Mouse (Mus musculus) right cerebral cortex, postnatal 10 days (tissue): ENCODE results near the gene Cyp2d9.
"Not testable (repeated sequence)": the region's sequence is repeated elsewhere in the genome, so short reads cannot be mapped to it uniquely, and the experiment has no call there.

Experiments used
- DNase-seq, 2 experiments: peaks; one replicate each; pipeline ENCODE4 v3.0.0; 2021; ENCODE audit warnings: low spot score in 2 of 2

Gene Cyp2d9

DNA sequence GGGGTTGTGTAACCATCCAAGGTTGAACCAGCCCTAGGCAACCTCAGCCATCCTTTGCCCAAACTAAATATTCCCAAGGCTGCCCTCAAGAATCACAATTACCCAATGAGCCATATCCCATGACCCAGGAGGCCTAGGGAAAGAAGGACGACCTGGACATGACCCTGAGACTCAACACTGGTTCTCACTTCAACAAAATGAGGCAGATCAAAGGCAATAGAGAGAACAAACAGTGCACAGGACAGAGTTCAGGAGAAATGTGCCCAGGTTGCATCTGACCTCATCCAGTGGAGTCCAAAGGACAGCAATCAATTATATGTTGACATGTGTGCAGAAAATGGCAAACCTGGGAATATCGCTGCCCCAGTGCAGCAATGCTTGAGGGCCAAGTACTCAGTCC lies 16.8 kb downstream of the Cyp2d9 start:
- not testable (repeated sequence) for DNase-seq

GRCm38 (mm10) chr15:82452133-82452532 lies 18.9 kb downstream of the Cyp2d9 start:
- DNase-seq: not testable (repeated sequence)

DNA sequence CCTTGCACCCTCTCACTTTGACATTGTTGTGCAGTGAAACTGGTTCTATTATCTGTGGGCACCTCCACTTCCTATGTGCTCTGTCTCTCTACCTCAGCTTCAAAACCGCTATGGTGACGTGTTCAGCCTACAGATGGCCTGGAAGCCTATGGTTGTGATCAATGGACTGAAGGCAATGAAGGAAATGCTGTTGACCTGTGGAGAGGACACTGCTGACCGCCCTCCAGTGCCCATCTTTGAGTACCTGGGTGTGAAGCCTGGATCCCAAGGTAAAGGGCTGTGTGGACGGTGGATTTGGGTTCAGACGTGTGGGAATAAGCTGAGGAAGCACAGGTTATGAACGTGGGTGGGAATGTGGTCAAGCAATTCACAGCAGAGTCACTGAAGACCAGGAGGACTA lies 20.3 kb downstream of the Cyp2d9 start:
- DNase-seq: not testable (repeated sequence)

GRCm38 (mm10) chr15:82456086-82456790 lies 23.0 kb downstream of the Cyp2d9 start:
- not testable (repeated sequence) for DNase-seq

- no peak for DNase-seq
These were observed 24.1 kb downstream of the Cyp2d9 start for GRCm38 (mm10) chr15:82457064-82458021.

GRCm38 (mm10) chr15:82459266-82459665 lies 26.0 kb downstream of the Cyp2d9 start:
- not testable (repeated sequence) for DNase-seq

DNA sequence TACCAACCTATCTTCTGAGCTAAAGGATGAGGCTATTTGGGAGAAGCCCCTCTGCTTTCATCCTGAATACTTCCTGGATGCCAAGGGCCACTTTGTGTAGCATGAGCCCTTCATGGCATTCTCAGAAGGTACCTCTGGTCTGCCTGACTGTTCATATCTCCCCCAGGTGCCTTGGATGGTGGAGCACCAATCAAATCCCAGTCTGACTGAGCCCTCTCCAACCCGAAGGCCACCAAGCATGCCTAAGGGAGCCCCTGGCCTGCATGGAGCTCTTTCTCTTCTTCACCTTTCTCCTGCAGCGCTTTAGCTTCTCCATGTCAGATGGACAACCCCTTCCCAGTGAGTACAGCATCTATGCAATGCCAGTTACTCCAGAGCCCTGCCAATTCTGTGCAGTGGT lies 31.5 kb downstream of the Cyp2d9 start:
- no peak for DNase-seq

DNA sequence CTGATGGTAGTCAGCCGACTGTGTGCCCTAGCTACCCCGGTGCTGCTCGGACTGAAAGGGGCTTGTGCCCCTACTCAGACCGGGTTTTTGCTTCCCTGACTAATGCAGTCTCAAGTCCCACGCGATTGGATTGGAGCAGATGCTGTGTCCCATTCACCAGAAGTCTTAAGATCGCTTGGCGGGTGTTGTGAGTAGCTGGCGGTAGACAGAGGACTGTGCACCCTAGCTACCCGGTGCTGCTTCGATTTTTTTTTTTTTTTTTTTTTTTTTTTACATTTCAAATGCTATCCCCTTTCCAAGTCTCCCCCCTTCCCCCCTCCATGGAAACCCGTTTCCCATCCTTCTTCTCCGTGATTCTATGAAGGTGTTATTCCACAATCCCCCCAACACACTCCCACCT lies 61.0 kb downstream of the Cyp2d9 start:
- DNase-seq: not testable (repeated sequence)
